Mouse (Mus musculus) stomach, embryonic 16.5 days (tissue): Measurements from ENCODE around the gene Ell3. TPM values are rescaled to one million over a fixed set of nuclear protein-coding genes. Genes with fewer than 3 reads are reported as not detected.
A peak's percentile ranks its signal among the peaks of the same experiment; 100 is the strongest.
"Not testable (repeated sequence)": the region's sequence is repeated elsewhere in the genome, so short reads cannot be mapped to it uniquely, and the experiment has no call there.

Source experiments
- ATAC-seq: fragments of 200-750 bp; cut with Nextera tagmentation; 2 replicates; pipeline ENCODE4 v1.8.0; 2017; ENCODE audit warnings: moderate number of reproducible peaks, moderate TSS enrichment; ENCODE audit not compliant: insufficient read depth, low FRiP score
- H3K27ac ChIP-seq: fragments of 300-500 bp; sonication (generic); 2 replicates; pipeline ENCODE4 v1.5.1; 2014; ENCODE audit warnings: low read length
- H3K27me3 ChIP-seq: fragments of 300-500 bp; sonication (generic); 2 replicates; pipeline ENCODE4 v1.6.1; 2014; ENCODE audit warnings: low read length, control low read depth, mixed read lengths; ENCODE audit not compliant: control insufficient read depth, insufficient read depth
- H3K36me3 ChIP-seq: fragments of 300-500 bp; sonication (generic); 2 replicates; pipeline ENCODE4 v1.6.1; 2014; ENCODE audit warnings: low read length; ENCODE audit not compliant: control insufficient read depth, insufficient read depth
- H3K4me1 ChIP-seq: fragments of 300-500 bp; sonication (generic); 2 replicates; pipeline ENCODE4 v1.6.1; 2014; ENCODE audit warnings: low read length, control low read depth, mixed read lengths; ENCODE audit not compliant: control insufficient read depth, insufficient read depth
- H3K4me2 ChIP-seq: fragments of 300-500 bp; sonication (generic); 2 replicates; pipeline ENCODE4 v1.6.1; 2014; ENCODE audit warnings: low read depth, low read length, mixed read lengths
- H3K4me3 ChIP-seq: fragments of 300-500 bp; sonication (generic); replicated peaks from 2 replicates; pipeline ENCODE4 v1.5.1; 2014; ENCODE audit warnings: mild to moderate bottlenecking, low read length
- H3K9ac ChIP-seq: fragments of 300-500 bp; sonication (generic); 2 replicates; pipeline ENCODE4 v1.6.1; 2014; ENCODE audit warnings: low read length
- H3K9me3 ChIP-seq: fragments of 300-500 bp; sonication (generic); replicated peaks from 2 replicates; pipeline ENCODE4 v1.6.1; 2016; ENCODE audit warnings: low read length, control low read depth; ENCODE audit not compliant: control insufficient read depth
- WGBS: fragments of 180-500 bp; shearing (Covaris S2); extraction: QIAGEN DNeasy Blood & Tissue Kit; methylation state at CpG from one replicate; pipeline ENCODE4 v1.1.7; 2014; 5-methylcytosine and 5-hydroxymethylcytosine counted together
- polyA plus RNA-seq: library from polyadenylated mRNA; unstranded; fragments of >200 nt; fragmentation: Nextera tagmentation; extraction: Ambion mirVana; gene quantifications from 2 replicates; pipeline ENCODE4 v1.2.1, GENCODE M21; 2015

Ell3 gene
- polyA plus RNA-seq, 1 experiment from 2014 or later, result 8.8 TPM

DNA sequence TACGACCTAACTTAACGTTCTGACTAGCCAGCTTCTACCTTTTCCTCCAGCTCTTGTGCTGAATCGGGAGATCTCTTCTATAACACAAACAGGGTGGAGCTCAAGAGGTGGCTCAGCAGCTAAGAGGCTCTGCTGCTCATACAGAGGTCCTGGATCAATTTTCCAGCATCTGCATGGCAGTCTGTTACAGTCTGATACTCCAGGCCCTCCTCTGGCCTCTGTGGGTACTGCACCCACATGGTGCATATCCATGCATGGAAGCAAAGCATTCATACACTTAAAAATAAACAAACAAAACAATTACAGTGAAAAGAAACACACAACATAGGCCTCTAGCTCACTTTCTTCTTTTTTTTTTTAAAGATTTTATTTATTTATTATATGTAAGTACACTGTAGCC lies 28.7 kb upstream of the Ell3 start:
- ATAC-seq, H3K4me1 ChIP-seq: not testable (repeated sequence)
- WGBS, result 96% methylated on average over 3 of the region's 3 CpGs

DNA sequence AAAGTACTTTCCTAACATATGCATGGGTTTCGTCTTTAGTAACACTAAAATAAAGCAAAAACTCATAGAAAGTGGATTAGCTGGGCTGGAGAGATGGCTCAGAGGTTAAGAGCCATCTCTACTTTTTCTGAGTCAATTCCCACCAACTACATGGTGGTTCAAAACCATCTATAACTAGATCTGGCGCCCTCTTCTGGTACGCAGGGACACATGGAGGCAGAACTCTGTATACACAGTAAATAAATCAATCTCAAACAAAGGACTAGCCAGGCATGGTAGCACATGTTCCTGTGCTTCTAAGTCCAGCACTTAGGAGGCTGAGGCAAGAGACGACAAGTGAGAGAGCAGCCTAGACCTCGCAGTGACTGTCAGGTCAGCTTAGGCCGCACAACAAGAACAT lies 24.9 kb upstream of the Ell3 start:
- H3K27ac ChIP-seq, H3K9ac ChIP-seq, H3K36me3 ChIP-seq, H3K9me3 ChIP-seq, H3K4me3 ChIP-seq, ATAC-seq, H3K4me2 ChIP-seq, H3K4me1 ChIP-seq, H3K27me3 ChIP-seq: not testable (repeated sequence)
- WGBS, result 67% methylated on average over 2 of the region's 6 CpGs

More for the DNA sequence above, 28.7 kb upstream of the Ell3 start:
- H3K27ac ChIP-seq, H3K9me3 ChIP-seq, H3K36me3 ChIP-seq, H3K9ac ChIP-seq, H3K4me3 ChIP-seq, H3K4me2 ChIP-seq, H3K27me3 ChIP-seq: not testable (repeated sequence)

DNA sequence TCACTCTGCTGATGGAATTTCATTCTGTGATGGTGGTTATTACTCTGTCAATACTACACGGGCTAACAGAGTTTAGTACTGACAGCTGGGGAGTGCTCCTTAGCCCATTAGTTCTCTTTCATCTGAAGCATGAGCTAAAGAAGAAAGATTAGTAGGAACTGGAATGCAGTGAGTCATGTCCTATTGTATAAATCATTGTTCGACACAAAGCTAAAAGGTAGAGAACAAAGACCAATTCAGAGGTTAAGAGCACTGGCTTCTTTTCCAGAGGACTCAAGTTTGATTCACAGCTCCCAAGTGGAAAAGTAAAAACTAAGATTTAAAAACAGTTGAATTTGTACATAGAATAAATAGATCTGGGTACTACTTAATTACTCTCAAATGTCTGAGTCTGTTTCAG lies 16.0 kb upstream of the Ell3 start:
- H3K4me1 ChIP-seq, result peaks cover 11% of the 10 kb centered on the region
- H3K27me3 ChIP-seq, result no peaks in the 10 kb centered on the region
- H3K36me3 ChIP-seq, result no peaks in the 10 kb centered on the region
- 37% methylated on average over 2 of the region's 2 CpGs for WGBS
- H3K27ac ChIP-seq, result no peak overlapping the region
- H3K9ac ChIP-seq, result no peak overlapping the region
- H3K9me3 ChIP-seq, result no peaks in the 10 kb centered on the region
- no peak overlapping the region for H3K4me3 ChIP-seq
- ATAC-seq, result no peak
- H3K4me2 ChIP-seq, result no peak overlapping the region

DNA sequence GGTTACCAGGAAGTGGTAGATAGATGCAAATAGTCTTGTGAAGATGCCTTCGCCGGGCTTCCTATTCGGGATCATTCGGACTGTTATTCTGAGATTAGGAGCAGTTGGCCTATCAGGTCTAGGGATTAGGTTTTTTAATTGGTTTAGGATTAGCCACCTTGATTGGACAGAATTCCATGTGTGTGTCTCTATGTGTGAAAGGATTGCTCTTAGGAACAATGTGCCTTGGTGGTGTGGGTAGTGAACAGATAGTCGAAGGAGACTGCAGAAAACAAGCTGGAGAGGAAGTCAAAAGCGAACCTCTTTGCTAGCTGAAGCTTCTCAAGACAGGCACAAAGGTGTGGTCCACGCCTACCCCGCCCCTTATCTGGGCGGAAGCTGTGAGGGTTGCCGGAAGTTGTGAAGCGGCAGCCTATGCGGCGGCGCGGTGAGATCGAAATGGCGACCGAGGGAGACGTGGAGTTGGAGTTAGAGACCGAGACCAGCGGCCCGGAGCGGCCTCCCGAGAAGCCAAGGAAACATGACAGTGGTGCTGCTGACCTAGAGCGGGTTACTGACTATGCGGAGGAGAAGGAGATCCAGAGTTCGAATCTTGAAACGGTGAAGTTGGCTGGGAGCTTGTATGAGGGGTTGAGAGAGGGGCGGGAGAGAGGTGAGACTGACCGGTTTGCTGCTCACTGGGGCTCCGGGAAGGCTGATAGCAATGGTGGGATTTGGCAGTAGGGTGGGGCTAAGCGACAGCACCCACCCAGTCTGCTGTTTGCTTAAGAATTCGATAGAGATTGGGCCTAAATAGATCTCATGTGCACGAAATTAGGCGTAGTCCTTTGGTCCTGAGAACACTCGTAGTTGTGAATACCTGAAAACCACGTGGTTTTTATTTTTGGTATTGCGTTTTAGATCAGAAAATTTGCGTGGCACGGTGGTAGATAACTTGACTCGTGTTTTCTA lies 12.9 kb upstream of the Ell3 start, which contains the start of gene Serinc4:
Gene Serinc4 (minus strand): TSS at position 90 of the 951 bp plus-strand sequence.
- Histone ChIP-seq H3K4me3 (peak within 1 kb of the TSS; percentile 88), H3K9ac (peak within 1 kb of the TSS; percentile 89), H3K27ac (peak within 1 kb of the TSS; percentile 90), H3K36me3 (no peaks in the 10 kb centered on the region), H3K27me3 (no peaks in the 10 kb centered on the region), H3K9me3 (no peaks in the 10 kb centered on the region), H3K4me2 (peak within 1 kb of the TSS; percentile 76), H3K4me1 (peaks cover 21% of the 10 kb centered on the region)
- ATAC-seq, result peak; percentile 92
- WGBS, result 3% methylated on average over 41 of the region's 41 CpGs

DNA sequence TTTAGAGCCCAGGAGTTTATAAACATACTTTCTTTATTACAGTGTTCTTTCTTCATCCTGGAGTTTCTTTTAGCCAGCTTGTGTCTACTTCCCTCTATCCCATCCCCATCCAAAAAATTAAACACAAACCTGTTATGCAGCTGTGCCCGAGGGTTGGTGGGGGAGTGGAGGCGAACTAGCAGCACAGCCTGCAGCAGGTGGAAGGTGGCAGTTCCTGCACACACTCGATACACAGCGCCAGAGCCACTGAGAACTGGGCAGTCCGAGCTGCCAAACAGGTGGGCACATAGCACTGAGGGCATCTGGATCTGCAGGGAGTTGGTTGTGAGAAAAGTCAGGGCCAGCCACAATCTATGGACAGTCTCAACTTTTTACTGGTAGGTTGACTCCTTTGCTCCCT lies 11.5 kb upstream of the Ell3 start:
- no peak for ATAC-seq
- Histone ChIP-seq H3K4me3 (no peak overlapping the region), H3K36me3 (no peaks in the 10 kb centered on the region), H3K27ac (no peak overlapping the region), H3K4me1 (peaks cover 30% of the 10 kb centered on the region), H3K9ac (no peak overlapping the region), H3K27me3 (no peaks in the 10 kb centered on the region), H3K9me3 (no peaks in the 10 kb centered on the region), H3K4me2 (no peak overlapping the region)
- 74% methylated on average over 5 of the region's 5 CpGs for WGBS

DNA sequence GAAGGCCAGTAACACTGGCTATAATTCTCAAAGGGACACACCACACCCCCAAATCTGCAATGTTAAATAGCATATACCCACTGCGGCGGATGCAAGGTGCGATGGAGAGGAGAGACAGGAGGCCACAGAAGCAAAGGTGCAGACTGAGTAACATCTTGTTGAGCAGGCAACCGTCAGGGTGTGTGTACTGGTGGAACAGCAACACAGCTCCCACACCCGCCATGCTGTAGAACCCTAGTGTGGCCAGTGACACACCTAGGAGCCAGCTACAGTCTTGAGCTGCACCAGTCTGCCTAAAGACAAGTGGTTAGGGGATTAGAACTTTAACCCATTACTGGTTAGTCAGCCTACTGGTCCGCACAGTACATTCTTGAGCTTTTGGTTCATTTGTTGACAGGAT lies 9.8 kb upstream of the Ell3 start:
- no peak overlapping the region for H3K4me3 ChIP-seq
- 83% methylated on average over 6 of the region's 6 CpGs for WGBS
- H3K27ac ChIP-seq, result no peak overlapping the region
- no peak for ATAC-seq
- H3K4me1 ChIP-seq, result peaks cover 33% of the 10 kb centered on the region
- H3K9me3 ChIP-seq, result no peaks in the 10 kb centered on the region
- H3K4me2 ChIP-seq, result no peak overlapping the region
- no peaks in the 10 kb centered on the region for H3K27me3 ChIP-seq
- H3K36me3 ChIP-seq, result no peaks in the 10 kb centered on the region
- H3K9ac ChIP-seq, result no peak overlapping the region

DNA sequence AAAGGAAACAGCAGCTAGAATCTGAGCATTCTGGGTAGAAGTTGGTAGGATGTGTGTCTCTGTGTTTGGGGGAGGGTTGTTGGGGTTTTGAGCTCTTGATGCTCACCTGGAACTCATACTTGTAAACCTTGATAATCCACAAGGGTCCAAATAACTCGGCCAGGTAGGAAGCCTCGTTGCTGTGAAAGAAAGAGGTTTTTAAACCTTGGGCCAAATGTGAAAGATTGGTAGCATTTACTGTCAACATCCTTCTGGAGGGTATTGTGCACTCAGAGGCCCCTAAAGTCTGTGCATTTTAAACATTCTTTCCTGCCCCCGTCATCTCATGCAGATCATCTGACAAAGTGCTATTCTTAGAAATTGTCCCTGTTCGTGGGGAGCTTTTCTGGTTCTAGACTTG lies 8.9 kb upstream of the Ell3 start, which contains the start of gene Hypk:
Gene Hypk (plus strand): TSS at position 301 of the 400 bp plus-strand sequence.
- no peaks in the 10 kb centered on the region for H3K36me3 ChIP-seq

DNA sequence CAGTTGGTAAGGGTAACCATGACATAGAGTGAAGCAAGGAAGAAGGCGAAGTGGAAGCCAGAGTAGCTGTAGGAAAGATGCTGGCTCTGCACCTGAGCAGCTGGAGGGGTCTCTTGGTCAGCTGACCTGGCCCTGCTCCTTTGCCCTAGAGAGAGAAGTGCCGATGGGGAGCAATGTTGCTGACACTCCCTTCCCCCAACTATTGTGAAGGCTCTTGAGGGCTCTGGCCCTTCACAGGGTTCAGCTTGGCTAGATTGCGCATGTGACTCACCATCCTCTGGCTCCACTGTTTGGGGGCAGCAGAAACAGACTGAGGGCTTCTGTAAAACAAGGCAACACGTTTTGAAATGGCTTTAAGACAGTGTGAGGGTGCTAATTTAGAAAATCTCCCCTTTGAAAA lies 8.3 kb upstream of the Ell3 start:
- no peak overlapping the region for H3K27ac ChIP-seq
- H3K4me2 ChIP-seq, result no peak overlapping the region
- 77% methylated on average over 4 of the region's 4 CpGs for WGBS
- no peak for ATAC-seq
- H3K4me1 ChIP-seq, result peaks cover 28% of the 10 kb centered on the region
- H3K36me3 ChIP-seq, result no peaks in the 10 kb centered on the region
- 0 out of 2 replicates have a peak overlapping the region, but pooled peaks have one; percentile 22 for H3K9ac ChIP-seq
- no peak overlapping the region for H3K4me3 ChIP-seq
- no peaks in the 10 kb centered on the region for H3K27me3 ChIP-seq
- no peaks in the 10 kb centered on the region for H3K9me3 ChIP-seq

More for the DNA sequence above, 8.9 kb upstream of the Ell3 start, which contains the start of gene Hypk:
- Histone ChIP-seq H3K4me1 (peaks cover 32% of the 10 kb centered on the region), H3K9ac (0 out of 2 replicates have a peak within 1 kb of the TSS, but pooled peaks have one; percentile 22), H3K27ac (no peak within 1 kb of the TSS), H3K4me2 (no peak within 1 kb of the TSS), H3K4me3 (no peak within 1 kb of the TSS), H3K9me3 (no peaks in the 10 kb centered on the region), H3K27me3 (no peaks in the 10 kb centered on the region)
- WGBS, result 65% methylated on average over 4 of the region's 4 CpGs
- no peak for ATAC-seq

DNA sequence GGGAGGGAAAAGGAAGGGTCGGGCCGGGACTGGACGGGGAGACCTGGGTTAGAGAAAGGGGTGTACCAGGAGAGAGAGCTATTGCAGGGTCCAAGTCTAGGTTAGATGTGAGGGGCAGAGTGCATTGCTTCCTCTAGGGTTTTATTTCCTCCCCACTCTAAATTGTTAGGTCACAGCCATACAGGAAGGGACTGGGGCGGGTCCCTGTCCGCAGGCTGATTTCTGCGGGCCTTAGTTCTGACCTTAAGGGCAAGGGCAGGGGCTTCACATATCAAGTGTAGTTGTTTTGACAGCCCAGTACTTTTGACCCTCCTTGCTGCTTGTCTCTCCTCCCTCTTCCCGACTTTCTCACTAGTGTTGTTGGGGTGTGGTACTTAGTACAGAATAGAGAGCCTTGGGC lies 6.0 kb upstream of the Ell3 start:
- Histone ChIP-seq H3K9me3 (no peaks in the 10 kb centered on the region), H3K4me2 (peak overlapping the region; percentile 91), H3K36me3 (no peaks in the 10 kb centered on the region), H3K4me1 (peaks cover 22% of the 10 kb centered on the region; the same call in 1 of the 2 replicates), H3K4me3 (peak overlapping the region; percentile 94), H3K9ac (peak overlapping the region; percentile 96), H3K27me3 (no peaks in the 10 kb centered on the region), H3K27ac (peak overlapping the region; percentile 96)
- 1% methylated on average over 7 of the region's 7 CpGs for WGBS
- ATAC-seq, result no peak
